Comparison of ENCODE assay signal across 8 mouse cellular contexts in genomic region chr17:71476346-71477020, GRCm38 (mm10). TPM values are rescaled to one million over a fixed set of nuclear protein-coding genes. Genes with fewer than 3 reads are reported as not detected.
DNase-seq lines count a peak whose midpoint lies in the region; ATAC-seq and TF ChIP-seq lines count a peak whose summit lies in the region.

No protein-coding gene starts in this region.

- peak overlapping the region; percentile 84 for H3K4me2 ChIP-seq in heart, embryonic 12.5 days
- H3K4me2 ChIP-seq in hindbrain, embryonic 12.5 days (replicated peaks) = peak overlapping the region; percentile 90
- H3K4me2 ChIP-seq in midbrain, embryonic 11.5 days = peak overlapping the region; percentile 64

- H3K9ac ChIP-seq in heart, embryonic 12.5 days = peak overlapping the region; percentile 90; the same call in 1 of the 2 replicates
- 0 out of 2 replicates have a peak overlapping the region, but pooled peaks have one; percentile 91 for H3K9ac ChIP-seq in hindbrain, embryonic 12.5 days
- H3K9ac ChIP-seq in midbrain, embryonic 11.5 days (ENCODE audit: low read length) = peak overlapping the region; percentile 97; the same call in 1 of the 2 replicates

- no peak for ATAC-seq in heart, embryonic 12.5 days (ENCODE audit: insufficient number of reproducible peaks, low FRiP score)
- ATAC-seq in hindbrain, embryonic 12.5 days (ENCODE audit: low FRiP score) = no peak
- no peak for ATAC-seq in midbrain, embryonic 11.5 days (ENCODE audit: low FRiP score)
- no peak for ATAC-seq in monocyte, adult 5-6 weeks (replicated peaks; ENCODE audit: insufficient number of reproducible peaks, low FRiP score, low TSS enrichment, poor library complexity, severe bottlenecking)
- no peak for ATAC-seq in inflammation-experienced regulatory T-cells, adult 6 months

- no peak for TF ChIP-seq POLR2A in brain, embryonic 14.5 days (IDR thresholded peaks at IDR 0.05; ENCODE audit: borderline replicate concordance, extremely low read depth, insufficient read depth, insufficient read length, poor library complexity, severe bottlenecking)

- H3K4me3 ChIP-seq in heart, embryonic 12.5 days = peak overlapping the region; percentile 82; the same call in 1 of the 2 replicates
- peak overlapping the region; percentile 62 for H3K4me3 ChIP-seq in hindbrain, embryonic 12.5 days
- peak overlapping the region; percentile 87; the same call in 1 of the 2 replicates for H3K4me3 ChIP-seq in midbrain, embryonic 11.5 days (ENCODE audit: low read depth, low read length)

- H3K9me3 ChIP-seq in heart, embryonic 12.5 days (replicated peaks) = no peaks in the 10 kb centered on the region
- H3K9me3 ChIP-seq in hindbrain, embryonic 12.5 days (replicated peaks) = no peaks in the 10 kb centered on the region
- no peaks in the 10 kb centered on the region for H3K9me3 ChIP-seq in midbrain, embryonic 11.5 days (ENCODE audit: control insufficient read depth, low read length)

- no peaks in the 10 kb centered on the region for H3K36me3 ChIP-seq in heart, embryonic 12.5 days
- no peaks in the 10 kb centered on the region for H3K36me3 ChIP-seq in hindbrain, embryonic 12.5 days
- H3K36me3 ChIP-seq in midbrain, embryonic 11.5 days (ENCODE audit: control insufficient read depth, insufficient read depth, low read length) = no peaks in the 10 kb centered on the region

- H3K4me1 ChIP-seq in heart, embryonic 12.5 days (replicated peaks) = peaks cover 17% of the 10 kb centered on the region
- peaks cover 12% of the 10 kb centered on the region for H3K4me1 ChIP-seq in hindbrain, embryonic 12.5 days
- H3K4me1 ChIP-seq in midbrain, embryonic 11.5 days (ENCODE audit: control insufficient read depth, insufficient read depth, low read length) = peaks cover 7% of the 10 kb centered on the region

- no peak overlapping the region for H3K27ac ChIP-seq in heart, embryonic 12.5 days (ENCODE audit: poor library complexity, severe bottlenecking)
- H3K27ac ChIP-seq in hindbrain, embryonic 12.5 days = peak overlapping the region; percentile 99; the same call in 1 of the 2 replicates
- no peak overlapping the region for H3K27ac ChIP-seq in midbrain, embryonic 11.5 days (ENCODE audit: low read depth, low read length)

- no peaks in the 10 kb centered on the region for H3K27me3 ChIP-seq in heart, embryonic 12.5 days (replicated peaks)
- H3K27me3 ChIP-seq in hindbrain, embryonic 12.5 days = no peaks in the 10 kb centered on the region
- H3K27me3 ChIP-seq in midbrain, embryonic 11.5 days (ENCODE audit: control insufficient read depth, insufficient read depth, low read length) = no peaks in the 10 kb centered on the region

- WGBS in heart, embryonic 12.5 days = 79% methylated on average over 7 of the region's 7 CpGs
- WGBS in hindbrain, embryonic 12.5 days = 88% methylated on average over 7 of the region's 7 CpGs
- WGBS in midbrain, embryonic 11.5 days = 84% methylated on average over 7 of the region's 7 CpGs

- no peak for DNase-seq in heart, adult 18-20 months
- DNase-seq in brain, embryonic 14.5 days (ENCODE audit: low read depth) = peak; percentile 23
- peak; percentile 87 for DNase-seq in midbrain, embryonic 11.5 days (ENCODE audit: low spot score, missing footprints)
- DNase-seq in kidney, adult 8-10 months = no peak

- TF ChIP-seq CTCF in brain, embryonic 14.5 days (IDR thresholded peaks at IDR 0.05; ENCODE audit: borderline replicate concordance, extremely low read depth, insufficient read depth, insufficient read length) = no peak

RNA-seq across cellular contexts. Expression of gene Smchd1, which starts 1.3 kb away (rescaled TPM):
- 46.0 and 51.2 TPM in 2 replicates for polyA plus RNA-seq in heart, embryonic 12.5 days (2016; fragmentation: Nextera tagmentation; extraction: Ambion mirVana)
- 10 to 100 TPM; 16.7 to 18.0 TPM for total RNA-seq in heart, adult 18-20 months (2021)
- 33.7 and 41.3 TPM in 2 replicates for polyA plus RNA-seq in brain, embryonic 14.5 days (2012; rRNA removed)
- 59.2 and 65.3 TPM in 2 replicates for polyA plus RNA-seq in hindbrain, embryonic 12.5 days (2016; fragmentation: Nextera tagmentation; extraction: Ambion mirVana)
- 71.0 and 76.1 TPM in 2 replicates for polyA plus RNA-seq in midbrain, embryonic 11.5 days (2014; fragmentation: Nextera tagmentation; extraction: Ambion mirVana)
- 196 to 255 TPM (median 202 TPM) in 3 replicates for total RNA-seq in monocyte, adult 5-6 weeks (2017)
- polyA plus RNA-seq in inflammation-experienced regulatory T-cells, adult 6 months (2017; shearing (Covaris generic)) = 10 to 100 TPM; 81.6 to 95.6 (median 91.5) TPM

RNA-seq across cellular contexts. Expression of gene Gm4707, which starts 16.8 kb away (rescaled TPM):
- 2.2 and 2.4 TPM in 2 replicates for polyA plus RNA-seq in heart, embryonic 12.5 days (2016; fragmentation: Nextera tagmentation; extraction: Ambion mirVana)
- under 1 TPM; 0.77 to 0.99 TPM for total RNA-seq in heart, adult 18-20 months (2021)
- 0.54 and 1.4 TPM in 2 replicates for polyA plus RNA-seq in brain, embryonic 14.5 days (2012; rRNA removed)
- 2.8 and 3.4 TPM in 2 replicates for polyA plus RNA-seq in hindbrain, embryonic 12.5 days (2016; fragmentation: Nextera tagmentation; extraction: Ambion mirVana)
- polyA plus RNA-seq in midbrain, embryonic 11.5 days (2014; fragmentation: Nextera tagmentation; extraction: Ambion mirVana) = 1.5 and 2.0 TPM in 2 replicates
- total RNA-seq in monocyte, adult 5-6 weeks (2017) = 11.7 to 54.1 TPM (median 17.0 TPM) in 3 replicates
- 10 to 100 TPM; 15.5 to 35.0 (median 23.7) TPM for polyA plus RNA-seq in inflammation-experienced regulatory T-cells, adult 6 months (2017; shearing (Covaris generic))

RNA-seq across cellular contexts. Expression of gene Ndc80, which starts 50.2 kb away (rescaled TPM):
- 38.4 and 38.7 TPM in 2 replicates for polyA plus RNA-seq in heart, embryonic 12.5 days (2016; fragmentation: Nextera tagmentation; extraction: Ambion mirVana)
- under 1 TPM; 0.45 to 0.75 TPM for total RNA-seq in heart, adult 18-20 months (2021)
- polyA plus RNA-seq in brain, embryonic 14.5 days (2012; rRNA removed) = 5.6 and 6.8 TPM in 2 replicates
- 32.2 and 33.3 TPM in 2 replicates for polyA plus RNA-seq in hindbrain, embryonic 12.5 days (2016; fragmentation: Nextera tagmentation; extraction: Ambion mirVana)
- 65.6 and 71.3 TPM in 2 replicates for polyA plus RNA-seq in midbrain, embryonic 11.5 days (2014; fragmentation: Nextera tagmentation; extraction: Ambion mirVana)
- total RNA-seq in monocyte, adult 5-6 weeks (2017) = 27.2 to 27.7 TPM (median 27.3 TPM) in 3 replicates
- 10 to 100 TPM in 1 of 3 experiments, 1 to 10 TPM in 2; 9.1 to 56.4 (median 9.4) TPM for polyA plus RNA-seq in inflammation-experienced regulatory T-cells, adult 6 months (2017; shearing (Covaris generic))

Comparison
In these comparisons a context has a peak if more than half of its experiments do, and no peak if none do; other contexts are left out.
1. DNase-seq: peak in brain, embryonic 14.5 days (single experiment) and midbrain, embryonic 11.5 days (single experiment); none in heart, adult 18-20 months (0 of 2) and kidney, adult 8-10 months (0 of 2).
2. Peak in every context shown above with its lines, with median percentiles within 50 percentile points of each other: H3K4me2 ChIP-seq, H3K4me3 ChIP-seq and H3K9ac ChIP-seq.